Mouse (Mus musculus) MEL (cell line): ENCODE measurements around the gene Slc8a1.

Source experiments
- EP300 ChIP-seq, 2 experiments: IDR thresholded peaks; 2 replicates each; pipeline ENCODE4 v1.6.1; 2011; ENCODE audit warnings: improper control_type of control experiment in 2 of 2, low read length in 2 of 2, low read depth in 1 of 2, mild to moderate bottlenecking in 1 of 2
- JUND ChIP-seq: IDR thresholded peaks from 2 replicates; pipeline ENCODE4 v1.6.1; 2011; ENCODE audit warnings: low read depth, mild to moderate bottlenecking, improper control_type of control experiment, low read length
- POLR2A ChIP-seq, 2 experiments: IDR thresholded peaks; 2 replicates each; pipeline ENCODE4 v1.6.1; 2011 to 2012; ENCODE audit warnings: low read length in 2 of 2, mild to moderate bottlenecking in 2 of 2, control low read depth in 1 of 2, improper control_type of control experiment in 1 of 2, low read depth in 1 of 2, moderate library complexity in 1 of 2; ENCODE audit not compliant: control insufficient read depth in 1 of 2, insufficient read depth in 1 of 2, poor library complexity in 1 of 2
- SIN3A ChIP-seq: IDR thresholded peaks from 2 replicates; pipeline ENCODE4 v1.6.1; 2012; ENCODE audit warnings: low read length, improper control_type of control experiment, inconsistent platforms
- TBP ChIP-seq: IDR thresholded peaks from 2 replicates; pipeline ENCODE4 v1.8.0; 2011; ENCODE audit warnings: low read depth, low read length, improper control_type of control experiment
- TCF12 ChIP-seq: IDR thresholded peaks from 2 replicates; pipeline ENCODE4 v1.6.1; 2014; ENCODE audit warnings: low read depth, mild to moderate bottlenecking, inconsistent platforms, low read length, improper control_type of control experiment, moderate library complexity
- ZC3H11A ChIP-seq: IDR thresholded peaks from 2 replicates; pipeline ENCODE4 v1.6.1; 2012; ENCODE audit warnings: low read depth, mild to moderate bottlenecking, inconsistent platforms, low read length, improper control_type of control experiment

GRCm38 (mm10) chr17:81528940-81529339, 209.2 kb downstream of the Slc8a1 start:
- no peak for TF ChIP-seq SIN3A
- TF ChIP-seq JUND: no peak
- no peak for TF ChIP-seq TBP
- TF ChIP-seq POLR2A (IDR thresholded peaks at IDR 0.05; ENCODE audit: control insufficient read depth in 1 of 2, insufficient read depth in 1 of 2, low read depth in 1 of 2, low read length in 2 of 2, poor library complexity in 1 of 2): no peak
- no peak for TF ChIP-seq ZC3H11A
- TF ChIP-seq TCF12: no peak
- TF ChIP-seq EP300 (IDR thresholded peaks at IDR 0.05; ENCODE audit: low read depth in 1 of 2, low read length in 2 of 2): no peak
